Mouse (Mus musculus) embryonic facial prominence, embryonic 12.5 days (tissue): Measurements from ENCODE around the gene Atg2b. TPM values are rescaled to one million over a fixed set of nuclear protein-coding genes. Genes with fewer than 3 reads are reported as not detected.

Experiments used
- ATAC-seq: fragments of 200-750 bp; cut with Nextera tagmentation; 2 replicates; pipeline ENCODE4 v1.8.0; 2017; ENCODE audit not compliant: insufficient number of reproducible peaks, insufficient read depth, low FRiP score, low TSS enrichment
- H3K27ac ChIP-seq: fragments of 300-500 bp; sonication (generic); 2 replicates; pipeline ENCODE4 v1.5.1; 2016; ENCODE audit warnings: mild to moderate bottlenecking
- H3K27me3 ChIP-seq: fragments of 300-500 bp; sonication (generic); 2 replicates; pipeline ENCODE4 v1.6.1; 2016; ENCODE audit warnings: mild to moderate bottlenecking, moderate library complexity
- H3K36me3 ChIP-seq: fragments of 300-500 bp; sonication (generic); 2 replicates; pipeline ENCODE4 v1.6.1; 2016; ENCODE audit warnings: mild to moderate bottlenecking
- H3K4me1 ChIP-seq: fragments of 300-500 bp; sonication (generic); 2 replicates; pipeline ENCODE4 v1.6.1; 2016
- H3K4me2 ChIP-seq: fragments of 300-500 bp; sonication (generic); replicated peaks from 2 replicates; pipeline ENCODE4 v1.6.1; 2016; ENCODE audit warnings: mild to moderate bottlenecking, moderate library complexity
- H3K4me3 ChIP-seq: fragments of 300-500 bp; sonication (generic); 2 replicates; pipeline ENCODE4 v1.5.1; 2016; ENCODE audit warnings: mild to moderate bottlenecking
- H3K9ac ChIP-seq: fragments of 300-500 bp; sonication (generic); 2 replicates; pipeline ENCODE4 v1.6.1; 2016; ENCODE audit warnings: mild to moderate bottlenecking, moderate library complexity
- H3K9me3 ChIP-seq: fragments of 300-500 bp; sonication (generic); 2 replicates; pipeline ENCODE4 v1.6.1; 2016; ENCODE audit warnings: mild to moderate bottlenecking, moderate library complexity
- WGBS: fragments of 180-500 bp; shearing (Covaris S2); methylation state at CpG from one replicate; pipeline ENCODE4 v1.1.7; 2016; 5-methylcytosine and 5-hydroxymethylcytosine counted together
- polyA plus RNA-seq: library from polyadenylated mRNA; unstranded; fragments of >200 nt; fragmentation: Nextera tagmentation; extraction: Ambion mirVana; gene quantifications from 2 replicates; pipeline ENCODE4 v1.2.1, GENCODE M21; 2016

Atg2b gene
- polyA plus RNA-seq, 1 experiment from 2014 or later = 15.1 TPM

GRCm38 (mm10) chr12:105587526-105587925 lies 97.5 kb downstream of the Atg2b start:
- ATAC-seq = no peak
- H3K9me3 ChIP-seq = no peaks in the 10 kb centered on the region

GRCm38 (mm10) chr12:105584851-105585250 lies 100.2 kb downstream of the Atg2b start:
- Histone ChIP-seq H3K4me3 (no peak overlapping the region), H3K9ac (no peak overlapping the region), H3K27me3 (no peaks in the 10 kb centered on the region), H3K4me2 (no peak overlapping the region), H3K9me3 (no peaks in the 10 kb centered on the region), H3K27ac (no peak overlapping the region), H3K4me1 (peaks cover 13% of the 10 kb centered on the region), H3K36me3 (no peaks in the 10 kb centered on the region)
- WGBS = 19% methylated on average over 12 of the region's 12 CpGs
- no peak for ATAC-seq

More at GRCm38 (mm10) chr12:105587526-105587925, 97.5 kb downstream of the Atg2b start:
- no peaks in the 10 kb centered on the region for H3K27me3 ChIP-seq
- H3K27ac ChIP-seq = no peak overlapping the region
- H3K36me3 ChIP-seq = no peaks in the 10 kb centered on the region
- 86% methylated on average over 8 of the region's 8 CpGs for WGBS
- no peak overlapping the region for H3K4me2 ChIP-seq
- H3K4me3 ChIP-seq = no peak overlapping the region
- H3K4me1 ChIP-seq = peaks cover 10% of the 10 kb centered on the region
- H3K9ac ChIP-seq = no peak overlapping the region

DNA sequence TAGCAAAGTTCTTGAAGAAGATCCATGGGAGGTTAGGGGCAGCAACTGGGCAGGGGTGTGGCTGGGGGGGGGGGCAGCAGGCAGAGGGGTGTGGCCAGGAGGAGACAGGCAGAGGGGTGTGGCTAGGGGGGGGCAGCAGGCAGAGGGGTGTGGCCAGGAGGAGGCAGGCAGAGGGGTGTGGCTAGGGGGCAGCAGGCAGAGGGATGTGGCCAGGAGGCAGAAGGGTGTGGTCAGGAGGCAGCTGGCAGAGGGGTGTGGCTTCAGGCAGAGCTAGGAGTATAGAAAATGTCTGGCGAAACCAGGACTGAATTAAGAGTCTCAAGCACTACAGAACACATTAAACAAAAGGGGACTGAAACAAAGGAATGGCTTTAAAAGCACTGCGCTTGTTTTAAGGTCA lies 101.5 kb downstream of the Atg2b start:
- WGBS = 12% methylated on average over 2 of the region's 2 CpGs
- ATAC-seq = no peak
- Histone ChIP-seq H3K4me1 (peaks cover 16% of the 10 kb centered on the region), H3K4me2 (no peak overlapping the region), H3K9me3 (no peaks in the 10 kb centered on the region), H3K4me3 (no peak overlapping the region), H3K9ac (no peak overlapping the region), H3K27ac (no peak overlapping the region), H3K36me3 (no peaks in the 10 kb centered on the region), H3K27me3 (no peaks in the 10 kb centered on the region)

GRCm38 (mm10) chr12:105582486-105582885 lies 102.5 kb downstream of the Atg2b start:
- Histone ChIP-seq H3K27me3 (no peaks in the 10 kb centered on the region), H3K4me3 (no peak overlapping the region), H3K4me1 (peaks cover 16% of the 10 kb centered on the region), H3K27ac (no peak overlapping the region), H3K9ac (no peak overlapping the region), H3K9me3 (no peaks in the 10 kb centered on the region), H3K4me2 (no peak overlapping the region), H3K36me3 (no peaks in the 10 kb centered on the region)
- 62% methylated on average over 9 of the region's 9 CpGs for WGBS
- no peak for ATAC-seq

DNA sequence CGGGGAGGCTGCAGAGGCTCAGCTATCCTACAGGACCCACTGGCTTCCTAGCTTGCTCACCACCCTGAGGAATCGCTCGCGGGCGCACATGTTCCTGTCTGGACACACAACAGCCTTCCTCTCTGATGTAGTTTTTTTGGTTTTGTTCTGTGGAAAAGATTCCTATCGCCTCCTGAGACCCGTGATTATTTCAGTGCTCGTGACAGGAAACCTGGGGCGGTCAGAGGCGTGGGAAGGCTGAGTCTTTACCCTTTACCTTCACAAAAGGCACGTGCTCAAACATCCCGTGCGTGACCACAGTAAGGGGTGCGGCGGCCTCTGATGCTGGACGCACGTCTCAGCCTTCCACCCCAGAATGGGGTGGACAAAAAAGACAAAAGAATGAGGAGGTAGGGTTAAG lies 104.5 kb downstream of the Atg2b start:
- H3K36me3 ChIP-seq = no peaks in the 10 kb centered on the region
- no peak overlapping the region for H3K9ac ChIP-seq
- 75% methylated on average over 17 of the region's 17 CpGs for WGBS
- no peak for ATAC-seq
- H3K4me3 ChIP-seq = no peak overlapping the region
- no peak overlapping the region for H3K27ac ChIP-seq
- H3K4me1 ChIP-seq = peaks cover 16% of the 10 kb centered on the region
- H3K9me3 ChIP-seq = no peaks in the 10 kb centered on the region
- H3K4me2 ChIP-seq = no peak overlapping the region
- no peaks in the 10 kb centered on the region for H3K27me3 ChIP-seq

- H3K9me3 ChIP-seq = no peaks in the 10 kb centered on the region
- H3K27ac ChIP-seq = no peak overlapping the region
- no peaks in the 10 kb centered on the region for H3K36me3 ChIP-seq
- H3K4me2 ChIP-seq = no peak overlapping the region
- no peak for ATAC-seq
- no peak overlapping the region for H3K9ac ChIP-seq
- no peak overlapping the region for H3K4me3 ChIP-seq
- no peaks in the 10 kb centered on the region for H3K27me3 ChIP-seq
- WGBS = 89% methylated on average over 4 of the region's 4 CpGs
- no peaks in the 10 kb centered on the region for H3K4me1 ChIP-seq
Measured at GRCm38 (mm10) chr12:105574356-105574755, 110.7 kb downstream of the Atg2b start.

DNA sequence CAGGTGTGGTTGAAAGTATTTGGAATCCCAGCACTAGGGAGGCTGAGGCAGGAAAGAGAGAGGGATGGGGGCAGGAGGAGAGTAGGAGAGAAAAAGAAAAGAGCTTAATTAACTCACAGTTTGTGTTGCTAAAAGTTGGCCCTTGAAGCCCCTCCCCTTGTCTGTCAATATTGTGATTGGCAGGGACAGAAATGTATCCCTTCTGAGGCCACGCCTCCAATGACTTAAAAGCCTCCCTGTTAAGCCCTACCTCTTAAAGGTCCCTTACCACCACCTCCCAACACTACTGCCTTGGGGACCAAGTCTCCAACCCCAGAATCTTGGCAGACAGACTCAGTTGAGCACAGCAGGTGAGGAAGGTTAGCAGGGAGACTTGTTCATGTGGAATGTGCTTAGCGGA lies 112.4 kb downstream of the Atg2b start:
- Histone ChIP-seq H3K4me1 (no peaks in the 10 kb centered on the region), H3K27ac (no peak overlapping the region), H3K4me2 (no peak overlapping the region), H3K4me3 (no peak overlapping the region), H3K9ac (no peak overlapping the region), H3K9me3 (no peaks in the 10 kb centered on the region), H3K36me3 (no peaks in the 10 kb centered on the region), H3K27me3 (no peaks in the 10 kb centered on the region)
- 73% methylated on average over 2 of the region's 2 CpGs for WGBS
- no peak for ATAC-seq

- H3K27ac ChIP-seq = no peak overlapping the region
- H3K9me3 ChIP-seq = 0 out of 2 replicates have a peak, but pooled peaks cover 4% of the 10 kb centered on the region
- no peak overlapping the region for H3K4me3 ChIP-seq
- no peak overlapping the region for H3K4me2 ChIP-seq
- no peak for ATAC-seq
- no peaks in the 10 kb centered on the region for H3K36me3 ChIP-seq
- H3K9ac ChIP-seq = no peak overlapping the region
- H3K4me1 ChIP-seq = no peaks in the 10 kb centered on the region
- no peaks in the 10 kb centered on the region for H3K27me3 ChIP-seq
- WGBS = 63% methylated on average over 3 of the region's 3 CpGs
Measured at GRCm38 (mm10) chr12:105571867-105572266, 113.1 kb downstream of the Atg2b start.

Other genes with a start within 250 kb of the Atg2b start
- 3.6 and 3.9 TPM in 2 replicates for gene D430019H16Rik, start 231.4 kb downstream of the Atg2b start, polyA plus RNA-seq
- 0.99 and 1.1 TPM in 2 replicates for gene Bdkrb2, start 122.0 kb downstream of the Atg2b start, polyA plus RNA-seq
- not detected in 2 replicates for gene Bdkrb1, start 82.1 kb downstream of the Atg2b start, polyA plus RNA-seq
- gene Gskip, start 382 bp downstream of the Atg2b start, polyA plus RNA-seq = 35.9 and 36.5 TPM in 2 replicates
- gene Ak7, start 20.8 kb upstream of the Atg2b start, polyA plus RNA-seq = 0.22 and 0.28 TPM in 2 replicates
- gene Papola, start 99.5 kb upstream of the Atg2b start, polyA plus RNA-seq = 265 and 284 TPM in 2 replicates